Mouse (Mus musculus) G1E (cell line): Measurements from ENCODE around the gene Senp5.

Experiments
- CTCF ChIP-seq: IDR thresholded peaks from 2 replicates; pipeline ENCODE4 v1.5.1; 2012; ENCODE audit warnings: low read depth, low read length, inconsistent platforms, mixed read lengths
- GATA1 ChIP-seq: IDR thresholded peaks from 2 replicates; pipeline ENCODE4 v1.6.1; 2012; ENCODE audit warnings: borderline replicate concordance, low read length, inconsistent platforms, mixed read lengths
- POLR2AphosphoS5 ChIP-seq: IDR thresholded peaks from 2 replicates; pipeline ENCODE4 v1.6.1; 2012; ENCODE audit warnings: low read depth, low read length, inconsistent platforms; ENCODE audit not compliant: insufficient replicate concordance
- TAL1 ChIP-seq: conservative IDR thresholded peaks from 2 replicates; pipeline ENCODE4 v1.6.1; 2012; ENCODE audit warnings: low read depth, low read length, inconsistent platforms, mixed read lengths

- TF ChIP-seq CTCF (no peak), GATA1 (no peak), TAL1 (no peak), POLR2AphosphoS5 (no peak)
These were observed 92.7 kb downstream of the Senp5 start for GRCm38 (mm10) chr16:31910281-31910847.
